Mouse (Mus musculus) lung, adult 2 months (tissue): ENCODE data around the gene Baiap2l1.

Experiments
- CTCF ChIP-seq: fragments of 200-500 bp; IDR thresholded peaks from 2 replicates; pipeline ENCODE4 v1.5.1; 2011; ENCODE audit warnings: mild to moderate bottlenecking, low read length, control low read depth; ENCODE audit not compliant: insufficient read depth
- POLR2A ChIP-seq: fragments of 200-500 bp; IDR thresholded peaks from 2 replicates; pipeline ENCODE4 v1.6.1; 2011; ENCODE audit warnings: low read depth, mild to moderate bottlenecking, control low read depth, low read length, borderline replicate concordance; ENCODE audit errors: extremely low read depth

DNA sequence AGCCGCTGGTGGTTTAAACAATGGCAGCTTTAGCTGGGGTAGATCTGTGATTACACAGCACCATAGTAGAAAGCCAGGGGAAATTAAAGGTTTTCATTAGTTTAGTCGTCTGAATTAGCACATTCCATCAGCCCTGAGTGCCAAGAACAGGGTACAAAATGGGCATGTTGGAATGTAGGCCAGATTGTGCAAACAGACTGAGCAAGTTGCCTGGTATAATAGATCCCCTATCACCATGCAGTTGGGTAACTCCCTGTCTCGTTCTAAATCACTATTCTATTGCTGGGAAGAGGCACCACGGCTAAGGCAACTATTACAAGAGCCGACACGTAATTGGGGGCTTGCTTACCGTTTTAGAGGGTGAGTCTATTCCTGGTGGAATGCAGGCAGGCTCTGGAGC, 123.2 kb downstream of the Baiap2l1 start:
- TF ChIP-seq CTCF (no peak), POLR2A (no peak)
